ENCODE assay signal across 14 mouse cellular contexts in genomic region chr10:94383565-94383964, GRCm38 (mm10).
"Had no signal": no experiment of that assay in that cellular context is flagged by ENCODE, and none has a peak within 500 bp of the region (broad histone marks: within the 10 kb centered on the region; RNA-seq: fewer than 3 reads in every experiment).

No protein-coding gene starts in this region.

- H3K36me3 ChIP-seq: liver, embryonic 13.5 days; neural tube, embryonic 15.5 days; stomach, embryonic 15.5 days had no signal

- H3K4me3 ChIP-seq: liver, embryonic 13.5 days; midbrain, embryonic 13.5 days; neural tube, embryonic 12.5 days; neural tube, embryonic 15.5 days; stomach, embryonic 15.5 days had no signal

- H3K9ac ChIP-seq: liver, embryonic 13.5 days; midbrain, embryonic 13.5 days; neural tube, embryonic 12.5 days; neural tube, embryonic 15.5 days; stomach, embryonic 15.5 days had no signal

- H3K9me3 ChIP-seq: stomach, embryonic 15.5 days had no signal

- H3K4me2 ChIP-seq: liver, embryonic 13.5 days; midbrain, embryonic 13.5 days; neural tube, embryonic 12.5 days; neural tube, embryonic 15.5 days; stomach, embryonic 15.5 days had no signal

- H3K27me3 ChIP-seq: liver, embryonic 13.5 days; midbrain, embryonic 13.5 days; neural tube, embryonic 12.5 days; neural tube, embryonic 15.5 days; stomach, embryonic 15.5 days had no signal

- DNase-seq: kidney, adult 2 months; kidney, postnatal 25 days; liver, embryonic 13.5 days; lung, adult 2 months; lung, postnatal 14 days; right cerebral cortex, postnatal 14 days; right cerebral cortex, postnatal 4 days; thymus, postnatal 36 days had no signal

- H3K27ac ChIP-seq: kidney, postnatal 0 days; liver, embryonic 13.5 days; macrophage; midbrain, embryonic 13.5 days; neural tube, embryonic 12.5 days; neural tube, embryonic 15.5 days; stomach, embryonic 15.5 days had no signal

- H3K4me1 ChIP-seq: neural tube, embryonic 12.5 days; stomach, embryonic 15.5 days had no signal
